Mouse (Mus musculus): ENCODE data around the gene Gm9044. TPM values are rescaled to one million over a fixed set of nuclear protein-coding genes. Genes with fewer than 3 reads are reported as not detected.
"Not testable (repeated sequence)": the region's sequence is repeated elsewhere in the genome, so short reads cannot be mapped to it uniquely, and the experiment has no call there.

Gm9044 gene
- total RNA-seq (2021): not detected
- long read RNA-seq, experiment 1: 0 reads
- long read RNA-seq, experiment 2: 0 reads

DNA sequence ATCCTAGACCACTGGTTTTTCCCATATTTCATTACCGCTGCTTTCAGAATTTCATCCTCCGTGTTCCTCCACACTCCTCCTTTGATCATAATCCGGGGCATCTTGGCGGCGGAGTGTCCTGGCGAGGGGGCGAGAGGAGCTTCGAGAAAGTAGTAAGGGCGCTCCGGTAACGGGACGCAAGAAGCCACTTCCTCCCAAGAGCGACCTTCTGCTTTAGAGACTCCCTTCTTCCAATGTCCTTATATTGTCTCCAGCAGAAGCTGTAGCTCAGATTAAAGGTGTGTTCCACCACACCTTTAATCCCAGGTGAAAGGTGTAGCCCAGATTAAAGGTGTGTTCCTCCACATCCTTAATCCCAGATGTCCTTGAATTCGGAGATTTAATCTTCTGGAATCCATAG lies at the start of gene Gm9044:
Gm9044 (minus strand) TSS at position 101 of the 400 bp plus-strand sequence.
- intact Hi-C loops (cut with DNase I); H3K27ac ChIP-seq; DNase-seq; H3K4me3 ChIP-seq: not testable (repeated sequence)

DNA sequence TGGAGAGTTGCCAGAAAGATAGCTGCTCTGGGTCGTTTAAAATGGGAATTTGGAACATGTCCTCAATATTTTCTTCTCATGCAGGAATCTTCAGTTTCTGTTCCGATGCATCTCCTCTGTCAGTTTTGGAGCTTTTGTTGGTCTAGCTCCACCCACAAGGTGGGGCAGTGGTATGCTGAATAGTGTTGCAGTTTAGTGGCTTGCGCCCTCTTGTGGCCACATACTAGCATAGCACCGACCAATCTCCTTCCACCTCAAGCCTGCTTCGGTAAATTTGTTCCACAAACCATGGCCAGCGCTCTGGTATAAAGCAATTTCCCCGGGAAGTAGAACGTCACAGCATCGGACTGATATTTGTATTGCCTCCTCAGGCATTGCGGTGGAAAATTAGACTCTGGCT lies 38.2 kb upstream of the Gm9044 start:
- Histone ChIP-seq H3K4me3 (no peak overlapping the region), H3K27ac (no peak overlapping the region)
- no peak; the same call in 1 of the 2 replicates for TF ChIP-seq CTCF (IDR thresholded peaks at IDR 0.05)
- intact Hi-C loops (cut with DNase I): no loop called here
- peak; percentile 74 for DNase-seq

GRCm38 (mm10) chr10:118369518-118369917 lies 37.3 kb upstream of the Gm9044 start:
- no peak for TF ChIP-seq CTCF (IDR thresholded peaks at IDR 0.05)
- intact Hi-C loops (cut with DNase I): no loop called here
- H3K4me3 ChIP-seq: no peak overlapping the region
- no peak overlapping the region for H3K27ac ChIP-seq
- DNase-seq: no peak

DNA sequence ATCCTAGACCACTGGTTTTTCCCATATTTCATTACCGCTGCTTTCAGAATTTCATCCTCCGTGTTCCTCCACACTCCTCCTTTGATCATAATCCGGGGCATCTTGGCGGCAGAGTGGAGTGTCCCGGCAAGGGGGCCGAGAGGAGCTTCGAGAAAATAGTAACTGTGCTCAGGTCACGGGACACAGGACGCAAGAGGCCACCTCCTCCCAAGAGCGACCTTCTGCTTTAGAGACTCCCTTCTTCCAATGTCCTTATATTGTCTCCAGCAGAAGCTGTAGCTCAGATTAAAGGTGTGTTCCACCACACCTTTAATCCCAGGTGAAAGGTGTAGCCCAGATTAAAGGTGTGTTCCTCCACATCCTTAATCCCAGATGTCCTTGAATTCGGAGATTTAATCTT lies 21.8 kb upstream of the Gm9044 start, which contains the start of gene Gm9049:
Gm9049 (minus strand) TSS at position 101 of the 400 bp plus-strand sequence.
- DNase-seq; H3K4me3 ChIP-seq; intact Hi-C loops (cut with DNase I); H3K27ac ChIP-seq: not testable (repeated sequence)

DNA sequence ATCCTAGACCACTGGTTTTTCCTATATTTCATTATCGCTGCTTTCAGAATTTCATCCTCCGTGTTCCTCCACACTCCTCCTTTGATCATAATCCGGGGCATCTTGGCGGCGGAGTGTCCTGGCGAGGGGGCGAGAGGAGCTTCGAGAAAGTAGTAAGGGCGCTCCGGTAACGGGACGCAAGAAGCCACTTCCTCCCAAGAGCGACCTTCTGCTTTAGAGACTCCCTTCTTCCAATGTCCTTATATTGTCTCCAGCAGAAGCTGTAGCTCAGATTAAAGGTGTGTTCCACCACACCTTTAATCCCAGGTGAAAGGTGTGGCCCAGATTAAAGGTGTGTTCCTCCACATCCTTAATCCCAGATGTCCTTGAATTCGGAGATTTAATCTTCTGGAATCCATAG lies 16.4 kb upstream of the Gm9044 start, which contains the start of gene Gm9048:
Gm9048 (minus strand) TSS at position 101 of the 400 bp plus-strand sequence.
- DNase-seq; intact Hi-C loops (cut with DNase I); H3K27ac ChIP-seq; H3K4me3 ChIP-seq: not testable (repeated sequence)

- DNase-seq; H3K27ac ChIP-seq; H3K4me3 ChIP-seq; intact Hi-C loops (cut with DNase I): not testable (repeated sequence)
Measured at GRCm38 (mm10) chr10:118343155-118343554, 10.9 kb upstream of the Gm9044 start, which contains the start of gene Gm9046. Gene Gm9046, minus strand, starts transcription at chr10:118343255.

DNA sequence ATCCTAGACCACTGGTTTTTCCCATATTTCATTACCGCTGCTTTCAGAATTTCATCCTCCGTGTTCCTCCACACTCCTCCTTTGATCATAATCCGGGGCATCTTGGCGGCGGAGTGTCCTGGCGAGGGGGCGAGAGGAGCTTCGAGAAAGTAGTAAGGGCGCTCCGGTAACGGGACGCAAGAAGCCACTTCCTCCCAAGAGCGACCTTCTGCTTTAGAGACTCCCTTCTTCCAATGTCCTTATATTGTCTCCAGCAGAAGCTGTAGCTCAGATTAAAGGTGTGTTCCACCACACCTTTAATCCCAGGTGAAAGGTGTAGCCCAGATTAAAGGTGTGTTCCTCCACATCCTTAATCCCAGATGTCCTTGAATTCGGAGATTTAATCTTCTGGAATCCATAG lies 5.5 kb upstream of the Gm9044 start, which contains the start of gene Gm9045:
Gm9045 (minus strand) TSS at position 101 of the 400 bp plus-strand sequence.
- intact Hi-C loops (cut with DNase I); H3K27ac ChIP-seq; DNase-seq; H3K4me3 ChIP-seq: not testable (repeated sequence)

DNA sequence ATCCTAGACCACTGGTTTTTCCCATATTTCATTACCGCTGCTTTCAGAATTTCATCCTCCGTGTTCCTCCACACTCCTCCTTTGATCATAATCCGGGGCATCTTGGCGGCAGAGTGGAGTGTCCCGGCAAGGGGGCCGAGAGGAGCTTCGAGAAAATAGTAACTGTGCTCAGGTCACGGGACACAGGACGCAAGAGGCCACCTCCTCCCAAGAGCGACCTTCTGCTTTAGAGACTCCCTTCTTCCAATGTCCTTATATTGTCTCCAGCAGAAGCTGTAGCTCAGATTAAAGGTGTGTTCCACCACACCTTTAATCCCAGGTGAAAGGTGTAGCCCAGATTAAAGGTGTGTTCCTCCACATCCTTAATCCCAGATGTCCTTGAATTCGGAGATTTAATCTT lies 5.3 kb downstream of the Gm9044 start, which contains the start of gene Gm9040:
Gm9040 (minus strand) TSS at position 101 of the 400 bp plus-strand sequence.
- H3K4me3 ChIP-seq; H3K27ac ChIP-seq; intact Hi-C loops (cut with DNase I); DNase-seq: not testable (repeated sequence)

- no peak for TF ChIP-seq CTCF (IDR thresholded peaks at IDR 0.05)
- H3K4me3 ChIP-seq: no peak overlapping the region
- intact Hi-C loops (cut with DNase I): no loop called here
Measured at GRCm38 (mm10) chr10:118319024-118319423, 13.2 kb downstream of the Gm9044 start.

GRCm38 (mm10) chr10:118302133-118302532 lies 30.1 kb downstream of the Gm9044 start:
- H3K4me3 ChIP-seq; intact Hi-C loops (cut with DNase I); H3K27ac ChIP-seq; DNase-seq: not testable (repeated sequence)

More at GRCm38 (mm10) chr10:118319024-118319423, 13.2 kb downstream of the Gm9044 start:
- no peak for DNase-seq
- no peak overlapping the region for H3K27ac ChIP-seq

DNA sequence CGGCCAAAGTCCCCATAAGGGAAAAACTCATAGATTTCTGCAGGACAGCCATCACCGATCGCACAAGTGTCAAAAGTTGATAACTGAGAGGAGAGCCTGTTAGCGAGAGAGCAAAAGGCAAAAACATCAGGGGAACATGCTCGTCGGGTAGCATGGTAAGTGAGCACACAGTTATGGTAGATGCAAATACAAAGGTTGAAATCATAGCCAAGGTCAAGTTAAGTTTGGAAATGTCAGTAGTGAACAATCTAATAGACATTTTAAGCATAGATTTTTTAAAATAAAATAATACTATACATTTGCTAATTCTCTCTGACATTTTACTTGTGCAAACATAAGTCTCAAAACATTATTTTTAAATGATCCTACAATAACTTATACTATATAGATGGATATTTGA lies 37.3 kb downstream of the Gm9044 start, which contains the start of gene Iltifb:
Iltifb (minus strand) TSS at position 101 of the 400 bp plus-strand sequence.
- no peak for DNase-seq
- no peak for TF ChIP-seq CTCF (IDR thresholded peaks at IDR 0.05)
- Histone ChIP-seq H3K4me3 (no peak within 1 kb of the TSS), H3K27ac (no peak within 1 kb of the TSS)
- intact Hi-C loops (cut with DNase I): no loop called here

- H3K4me3 ChIP-seq: not testable (repeated sequence)
Measured at GRCm38 (mm10) chr10:118283016-118283415, 49.2 kb downstream of the Gm9044 start.

DNA sequence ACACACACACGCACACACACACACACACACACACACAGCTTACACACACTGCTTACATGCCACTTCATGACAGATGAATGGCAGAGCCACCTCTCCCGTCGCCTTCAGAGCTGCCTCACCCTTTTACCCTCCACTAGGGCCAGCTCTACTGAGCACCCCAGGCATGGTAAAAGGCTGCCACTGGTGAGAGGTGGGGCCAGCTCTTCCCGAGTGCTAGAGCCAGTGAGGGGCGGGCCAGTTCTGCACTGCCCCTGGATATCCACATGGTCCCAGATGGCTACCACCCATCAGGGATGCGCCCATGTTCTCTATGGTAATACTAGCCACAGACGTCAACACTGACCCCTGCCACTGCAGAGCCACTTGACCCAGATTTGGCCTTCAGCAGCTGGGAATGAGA lies 49.6 kb downstream of the Gm9044 start:
- H3K4me3 ChIP-seq; intact Hi-C loops (cut with DNase I); DNase-seq; H3K27ac ChIP-seq: not testable (repeated sequence)

More at GRCm38 (mm10) chr10:118283016-118283415, 49.2 kb downstream of the Gm9044 start:
- H3K27ac ChIP-seq; intact Hi-C loops (cut with DNase I); DNase-seq: not testable (repeated sequence)

Other genes starting within 250 kb of the Gm9044 start
- 1 to 10 TPM; 1.7 to 2.6 TPM for gene Mdm1, start 190.6 kb downstream of the Gm9044 start, total RNA-seq (2021)
- gene Il22, start 127.5 kb downstream of the Gm9044 start, total RNA-seq (2021): not detected
- under 1 TPM; 0.54 to 0.59 TPM for gene Gm32717, start 91.6 kb downstream of the Gm9044 start, total RNA-seq (2021)
- under 1 TPM; 0.54 to 0.59 TPM for gene Gm32802, start 73.7 kb downstream of the Gm9044 start, total RNA-seq (2021)
- gene Iltifb, start 37.4 kb downstream of the Gm9044 start, total RNA-seq (2021): not detected
- not detected for gene Gm9040, start 5.4 kb downstream of the Gm9044 start, total RNA-seq (2021)
- gene Gm9045, start 5.4 kb upstream of the Gm9044 start, total RNA-seq (2021): not detected
- gene Gm9046, start 10.8 kb upstream of the Gm9044 start, total RNA-seq (2021): not detected
- gene Gm9048, start 16.3 kb upstream of the Gm9044 start, total RNA-seq (2021): not detected
- gene Gm9049, start 21.7 kb upstream of the Gm9044 start, total RNA-seq (2021): not detected
- gene Ifng, start 108.6 kb upstream of the Gm9044 start, total RNA-seq (2021): not detected